Mouse (Mus musculus) retina, adult 2 months (tissue): Measurements from ENCODE around the gene Fam71e1.
A peak's percentile ranks its signal among the peaks of the same experiment; 100 is the strongest.

ENCODE experiments used
- DNase-seq: peaks from one replicate; pipeline ENCODE4 v3.0.0-alpha.2; 2012; ENCODE audit warnings: low read depth, low spot score

The Fam71e1 gene

GRCm38 (mm10) chr7:44534242-44534641 lies 37.9 kb downstream of the Fam71e1 start:
- DNase-seq: no peak

DNA sequence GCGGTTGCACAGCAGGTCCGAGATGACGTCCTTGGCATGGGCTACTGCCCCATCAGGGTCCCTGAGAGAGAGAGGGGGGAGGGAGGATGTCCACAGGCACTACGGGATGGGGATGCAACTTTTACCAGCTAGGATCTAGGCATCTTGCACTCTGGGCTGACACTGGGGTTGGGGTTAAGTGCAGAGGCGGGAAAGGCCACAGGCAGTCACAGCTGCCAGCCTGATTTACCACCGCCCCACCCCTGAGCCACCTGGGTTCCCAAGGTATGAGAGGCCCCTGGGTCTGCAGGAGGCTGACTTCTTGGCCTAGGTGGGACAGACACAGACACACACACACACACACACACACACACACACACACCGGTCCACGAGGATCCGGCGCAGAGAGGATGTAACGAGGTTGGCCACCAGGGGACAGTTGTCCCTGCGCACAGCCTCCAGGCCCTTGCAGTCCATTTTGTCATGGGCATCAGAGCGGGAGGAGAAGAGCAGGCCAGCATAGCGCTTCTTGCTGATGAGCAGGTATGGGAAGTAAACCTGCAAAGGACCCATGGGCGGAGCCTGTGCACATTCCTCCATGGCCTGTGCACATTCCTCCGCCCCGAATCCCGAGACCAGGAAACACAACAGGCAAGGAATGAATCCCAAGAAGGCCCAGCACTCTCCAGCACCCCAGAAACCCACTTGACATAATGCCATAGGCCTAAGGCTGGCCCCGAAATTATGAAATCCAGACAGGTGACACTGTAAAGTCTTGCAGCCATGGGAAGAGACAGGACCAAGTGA lies 38.5 kb downstream of the Fam71e1 start:
- DNase-seq: no peak

DNA sequence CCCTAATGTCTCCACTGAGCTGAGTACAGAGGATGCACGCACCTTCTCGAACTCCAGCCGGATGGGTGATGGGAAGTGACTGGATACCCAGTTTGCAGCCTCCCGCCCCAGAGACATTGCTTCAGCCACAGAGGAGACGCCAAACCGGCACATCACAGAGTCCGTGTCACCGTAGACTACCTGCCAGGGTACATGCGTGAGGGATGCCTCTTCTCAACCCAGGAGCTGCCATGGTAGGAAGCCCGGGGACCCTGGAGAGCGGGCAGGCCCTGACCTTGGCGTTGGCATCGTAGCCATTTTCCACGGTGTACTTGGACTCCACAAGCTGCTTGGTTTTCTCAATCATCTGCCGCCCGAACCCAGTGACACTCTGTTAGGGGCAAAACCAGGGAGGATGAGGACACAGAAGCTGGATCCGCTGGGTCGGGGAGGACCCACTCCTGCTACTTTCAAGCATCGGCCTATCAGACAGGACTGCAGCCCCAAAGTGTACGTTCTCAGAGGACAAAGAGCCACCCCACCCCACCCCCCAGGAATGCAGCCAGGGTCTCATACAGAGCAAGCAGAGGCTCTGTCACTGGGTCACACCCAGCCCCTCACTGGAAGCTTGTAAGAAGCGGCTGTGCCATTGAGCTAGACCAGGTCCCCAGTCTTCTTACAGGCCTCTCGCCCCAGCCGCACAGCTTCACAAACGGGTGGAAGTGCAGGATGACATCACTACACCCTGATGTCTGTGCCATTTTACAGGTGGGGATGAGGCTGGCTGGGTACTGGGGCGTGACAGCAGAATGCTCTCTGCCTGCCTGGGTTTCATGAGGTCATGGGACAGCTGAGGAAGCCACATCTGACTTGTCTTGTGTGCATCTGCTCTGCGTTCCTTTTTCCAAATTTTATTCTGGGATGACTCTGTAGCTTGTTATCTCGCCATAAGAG lies 39.5 kb downstream of the Fam71e1 start:
- no peak for DNase-seq

DNA sequence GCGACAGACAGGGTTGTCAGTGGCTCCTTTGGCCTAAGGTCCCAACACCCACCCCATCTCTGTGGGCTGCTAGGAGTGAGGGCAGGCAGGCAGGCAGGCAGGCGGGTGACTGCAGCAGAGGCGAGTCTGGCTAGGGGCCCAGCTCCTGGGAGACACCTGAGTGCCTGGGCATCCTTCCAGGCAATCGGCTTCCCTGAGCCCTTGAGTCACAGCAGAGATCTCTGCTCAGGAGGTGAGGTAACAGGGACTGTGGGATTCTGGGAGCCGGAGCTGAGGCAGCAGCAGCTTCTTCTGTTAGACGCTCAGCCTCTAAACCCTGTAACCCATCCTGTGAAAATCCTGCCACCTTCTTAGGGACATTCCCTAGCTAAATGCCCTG lies 40.2 kb downstream of the Fam71e1 start:
- DNase-seq: no peak

- no peak for DNase-seq
Observed at GRCm38 (mm10) chr7:44537009-44537408, 40.6 kb downstream of the Fam71e1 start.

- DNase-seq: no peak
Observed at GRCm38 (mm10) chr7:44537496-44537895, 41.1 kb downstream of the Fam71e1 start.

DNA sequence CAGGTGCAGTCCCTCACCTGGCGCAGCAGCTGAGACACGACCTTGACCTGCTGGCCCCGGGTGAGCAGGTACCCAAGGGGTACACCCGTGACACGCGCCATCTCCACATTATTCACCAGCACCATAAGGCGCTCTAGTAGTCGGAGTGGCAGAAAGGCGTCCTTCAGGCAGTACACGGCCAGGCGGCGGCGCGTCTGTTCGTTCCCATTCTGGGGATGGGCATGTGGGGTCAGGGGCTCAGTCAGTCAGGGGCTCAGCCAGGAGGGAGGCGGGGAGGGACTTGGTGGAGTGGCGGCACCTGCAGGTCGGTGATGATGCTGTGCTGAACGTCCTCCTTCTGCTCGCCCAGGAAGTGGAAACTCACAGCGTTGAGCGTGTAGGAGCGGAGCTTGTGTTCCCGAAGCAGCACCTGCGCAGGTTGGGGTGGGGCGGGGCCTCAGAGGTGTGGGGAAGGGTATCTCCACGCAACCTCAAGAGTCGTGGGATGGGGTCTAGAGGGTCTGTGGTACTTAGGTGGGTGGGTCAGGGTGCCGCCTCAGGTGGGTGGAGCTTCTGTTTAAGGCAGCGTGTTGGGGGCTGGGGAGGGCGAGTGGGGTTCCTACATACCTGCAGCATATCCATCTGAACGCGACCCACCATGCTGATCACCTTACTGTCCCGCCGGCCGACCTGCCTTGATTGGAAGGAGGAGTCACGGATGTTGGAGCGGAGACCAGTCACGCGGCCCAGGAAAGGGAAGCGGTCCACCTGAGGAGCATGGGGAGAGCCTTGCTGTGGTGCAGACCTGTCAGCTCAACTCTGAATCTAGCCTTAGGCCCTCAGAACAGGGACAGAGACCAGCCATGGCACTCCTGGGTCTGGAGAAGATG lies 42.6 kb downstream of the Fam71e1 start:
- DNase-seq: no peak

DNA sequence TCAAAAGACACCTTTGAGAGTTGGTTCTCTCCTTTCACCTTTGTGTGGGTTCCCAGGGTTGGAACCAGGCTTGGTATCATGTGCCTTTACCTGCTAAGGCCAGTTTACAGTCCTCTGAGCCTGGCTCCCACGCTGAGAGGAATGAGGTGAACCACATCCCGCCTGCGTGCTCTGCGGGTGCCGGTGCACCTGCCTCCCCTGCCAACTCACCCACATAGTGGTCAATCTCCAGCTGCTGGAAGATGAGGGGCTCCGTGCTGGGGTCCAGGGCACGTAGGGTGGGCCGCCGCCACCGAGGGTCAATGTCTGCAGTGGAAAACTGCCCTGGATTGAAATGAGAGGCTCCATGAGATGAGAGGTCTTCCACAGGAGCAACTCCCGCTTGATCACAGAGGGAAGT lies 46.2 kb downstream of the Fam71e1 start:
- no peak for DNase-seq

GRCm38 (mm10) chr7:44543071-44543470 lies 46.7 kb downstream of the Fam71e1 start:
- DNase-seq: no peak

DNA sequence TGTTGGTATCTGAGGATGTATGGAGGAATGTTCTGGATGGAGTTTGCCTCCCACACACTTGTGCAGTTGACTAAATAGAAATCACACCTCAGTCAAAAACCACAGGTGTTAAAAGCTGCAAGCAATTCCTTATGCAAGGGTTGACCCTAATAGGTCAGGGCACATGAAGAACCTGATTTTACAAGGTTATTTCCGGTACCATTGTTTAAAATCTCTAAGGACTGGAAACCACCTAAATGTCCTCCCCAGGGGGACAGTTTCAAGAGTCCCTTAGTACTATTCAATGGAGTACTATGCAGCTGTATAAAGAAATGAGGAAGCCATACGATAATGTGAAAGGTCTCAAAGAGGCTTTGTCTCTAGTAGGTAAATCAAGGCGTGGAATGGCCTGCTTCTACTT lies 49.9 kb downstream of the Fam71e1 start:
- DNase-seq: no peak

GRCm38 (mm10) chr7:44547041-44547440 lies 50.7 kb downstream of the Fam71e1 start:
- no peak for DNase-seq

DNA sequence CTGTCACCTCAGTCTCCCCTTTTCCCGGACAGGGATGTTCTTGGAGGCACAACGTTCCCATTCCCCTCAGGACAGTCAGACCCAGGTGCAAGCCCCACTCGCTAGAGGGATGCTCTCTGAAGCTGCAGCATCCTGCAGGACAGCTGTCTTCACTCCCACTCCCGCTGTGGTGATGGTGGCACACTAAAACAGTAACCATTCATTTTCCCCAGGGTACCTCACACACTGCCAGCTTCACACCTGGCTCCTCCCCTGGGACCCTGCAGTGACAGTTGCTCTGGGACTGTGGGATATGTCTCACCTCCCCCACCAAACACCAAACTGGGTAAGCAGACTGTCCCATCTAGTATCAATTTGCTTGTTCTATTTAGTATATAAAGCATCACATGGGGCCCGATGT lies 51.3 kb downstream of the Fam71e1 start:
- DNase-seq: no peak

- DNase-seq: peak; percentile 98
Observed at GRCm38 (mm10) chr7:44548497-44549087, 52.2 kb downstream of the Fam71e1 start, which contains the start of gene Pold1. Gene Pold1 (minus strand): TSS chr7:44548849.

- no peak for DNase-seq
Observed at GRCm38 (mm10) chr7:44549621-44550408, 53.4 kb downstream of the Fam71e1 start.

DNA sequence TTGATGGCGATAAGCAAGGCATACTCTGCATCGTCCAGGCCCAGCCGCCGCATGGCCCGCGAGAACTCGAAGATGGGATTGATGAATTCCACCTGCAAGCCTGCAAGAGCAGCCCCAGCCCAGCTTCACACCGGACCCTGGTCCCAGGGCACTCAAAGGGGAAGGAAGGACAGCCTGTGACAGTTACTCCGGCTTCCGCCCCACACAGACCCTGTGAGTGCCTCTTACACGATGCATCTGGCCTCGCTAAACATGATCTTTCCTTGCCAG lies 54.0 kb downstream of the Fam71e1 start:
- DNase-seq: no peak
